Mouse (Mus musculus) megakaryocyte progenitor cell, adult 5-6 weeks (primary cell): ENCODE data around the gene Gm28230. TPM values are rescaled to one million over a fixed set of nuclear protein-coding genes. Genes with fewer than 3 reads are reported as not detected.

Experiments used
- ATAC-seq: replicated peaks from 2 replicates; pipeline ENCODE4 v1.8.0; 2016; ENCODE audit warnings: mild to moderate bottlenecking, moderate TSS enrichment, inconsistent platforms; ENCODE audit not compliant: poor library complexity
- total RNA-seq, 2 experiments: library from RNA; stranded (forward) in 1 of 2; stranded (reverse) in 1 of 2; fragments of 157-497, 149-512 nt in 1 of 2; fragments of 200-1000 nt in 1 of 2; gene quantifications; 2 replicates each; pipeline versions ENCODE4 v1.2.3 to v1.2.4; 2015 to 2017

Gene Gm28230
- total RNA-seq, 2 experiments from 2014 or later: not detected

DNA sequence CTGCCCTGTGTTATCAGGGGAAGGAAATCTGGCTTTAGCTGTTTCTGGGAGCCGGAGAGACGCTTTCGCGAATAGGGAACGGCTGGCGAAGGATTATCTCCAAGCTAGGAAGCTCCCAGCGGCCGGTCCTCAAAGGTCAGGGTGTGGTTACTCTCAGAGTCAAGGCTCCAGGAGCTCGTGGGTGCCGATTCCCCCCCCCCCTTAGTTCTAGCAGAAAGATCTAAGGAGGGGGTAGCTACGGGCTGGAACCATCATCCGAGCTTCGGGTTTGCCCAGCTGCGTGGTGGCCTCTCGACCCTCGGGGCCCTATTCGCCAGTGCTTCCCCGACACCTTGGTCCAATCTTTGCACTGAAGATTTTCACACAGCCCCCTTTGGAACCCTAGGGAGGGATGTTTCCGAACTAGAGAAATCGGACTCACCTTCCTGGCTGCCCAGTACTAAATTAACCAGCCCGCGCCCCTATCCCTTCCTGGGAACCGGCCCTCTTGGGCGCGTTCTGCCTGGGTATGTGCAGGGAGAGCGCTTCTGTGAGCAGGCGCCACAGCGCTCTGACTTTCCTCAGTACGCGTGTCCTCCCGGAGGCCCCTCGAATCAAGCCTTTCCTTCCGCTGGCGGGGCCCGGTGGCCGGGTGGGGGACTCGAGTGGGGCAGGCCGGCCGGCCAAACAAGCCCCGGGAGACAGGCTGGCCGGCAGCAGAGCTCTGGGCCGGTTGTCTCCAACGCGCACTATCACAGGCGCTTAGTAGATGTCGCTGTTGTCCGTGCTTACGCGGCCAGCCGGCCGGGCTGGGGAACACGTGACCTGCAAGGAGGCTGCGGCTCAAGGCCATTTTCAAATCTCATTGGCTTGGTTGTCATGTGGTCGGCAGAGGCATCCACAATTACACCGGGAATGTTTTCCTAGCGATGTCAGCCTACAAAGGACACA, 35.2 kb upstream of the Gm28230 start, which contains the start of gene Hoxd10:
Hoxd10 (plus strand) TSS at position 903 of the 930 bp plus-strand sequence.
- peak; percentile 23; the same call in 1 of the 2 replicates for ATAC-seq

DNA sequence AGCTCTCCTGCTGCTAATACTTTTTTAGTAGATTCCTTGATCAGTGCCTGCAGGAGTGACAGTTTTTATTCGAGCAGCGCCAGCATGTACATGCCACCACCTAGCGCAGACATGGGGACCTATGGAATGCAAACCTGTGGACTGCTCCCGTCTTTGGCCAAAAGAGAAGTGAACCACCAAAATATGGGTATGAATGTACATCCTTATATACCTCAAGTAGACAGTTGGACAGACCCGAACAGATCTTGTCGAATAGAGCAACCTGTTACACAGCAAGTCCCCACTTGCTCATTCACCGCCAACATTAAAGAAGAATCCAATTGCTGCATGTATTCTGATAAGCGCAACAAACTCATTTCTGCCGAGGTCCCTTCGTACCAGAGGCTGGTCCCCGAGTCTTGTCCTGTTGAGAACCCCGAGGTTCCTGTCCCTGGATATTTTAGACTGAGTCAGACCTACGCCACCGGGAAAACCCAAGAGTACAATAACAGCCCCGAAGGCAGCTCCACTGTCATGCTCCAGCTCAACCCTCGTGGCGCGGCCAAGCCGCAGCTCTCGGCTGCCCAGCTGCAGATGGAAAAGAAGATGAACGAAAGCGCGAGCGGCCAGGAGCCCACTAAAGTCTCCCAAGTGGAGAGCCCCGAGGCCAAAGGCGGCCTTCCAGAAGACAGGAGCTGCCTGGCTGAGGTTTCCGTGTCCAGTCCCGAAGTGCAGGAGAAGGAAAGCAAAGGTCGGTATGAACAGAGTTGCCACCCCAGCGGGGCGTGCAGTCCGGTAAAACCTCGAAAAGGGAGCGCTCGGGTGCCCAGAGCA, 34.3 kb upstream of the Gm28230 start:
- no peak for ATAC-seq

DNA sequence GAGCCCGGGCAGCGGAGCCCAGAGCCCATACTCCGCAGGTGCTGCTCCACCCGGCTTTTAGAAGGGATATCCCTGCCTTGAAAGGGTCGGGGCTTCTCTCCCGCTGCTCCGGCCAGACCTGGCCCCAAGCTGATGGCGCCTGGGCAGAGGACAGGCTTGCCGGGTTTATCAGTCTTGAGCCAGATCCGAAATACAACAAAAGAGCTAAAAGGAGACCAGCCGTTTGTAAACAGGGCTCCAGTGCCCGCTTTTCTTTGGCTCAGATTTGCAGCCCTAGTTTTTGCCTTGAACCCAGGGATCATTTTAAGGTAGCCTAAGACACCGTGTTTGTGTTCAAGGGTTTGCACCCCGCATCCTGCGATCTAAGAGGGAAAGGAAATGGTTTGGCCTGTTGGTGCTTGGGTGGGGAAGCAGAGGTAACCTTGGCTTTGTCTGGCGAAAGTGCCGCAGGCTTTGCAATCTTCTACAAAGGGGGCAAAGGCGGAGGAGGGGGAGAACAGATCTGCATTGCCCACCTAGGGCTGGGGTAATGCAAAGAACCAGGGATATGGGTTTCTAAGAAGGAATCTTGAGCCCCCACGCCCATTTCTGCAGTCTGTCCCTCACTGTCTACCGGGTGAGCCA, 33.6 kb upstream of the Gm28230 start:
- ATAC-seq: no peak

DNA sequence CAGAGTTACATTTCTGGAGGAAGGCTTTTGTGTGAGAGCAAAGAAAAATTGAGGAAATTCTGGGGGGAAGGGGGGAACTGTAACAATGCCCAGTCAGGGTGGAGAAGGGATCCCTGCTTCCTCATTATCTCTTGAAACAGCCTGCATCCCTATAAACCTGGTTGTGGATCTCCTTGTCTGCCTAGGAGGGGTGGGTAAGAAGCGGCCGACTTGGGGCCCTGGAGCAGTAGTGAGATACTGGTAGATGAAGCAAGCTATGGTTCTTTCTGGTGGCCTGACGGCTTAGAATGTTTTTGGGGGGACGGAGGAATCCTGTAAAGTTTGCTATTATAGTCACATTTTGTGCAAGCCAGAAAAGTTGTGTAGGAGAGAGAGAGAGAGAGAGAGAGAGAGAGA, 33.1 kb upstream of the Gm28230 start:
- no peak for ATAC-seq

DNA sequence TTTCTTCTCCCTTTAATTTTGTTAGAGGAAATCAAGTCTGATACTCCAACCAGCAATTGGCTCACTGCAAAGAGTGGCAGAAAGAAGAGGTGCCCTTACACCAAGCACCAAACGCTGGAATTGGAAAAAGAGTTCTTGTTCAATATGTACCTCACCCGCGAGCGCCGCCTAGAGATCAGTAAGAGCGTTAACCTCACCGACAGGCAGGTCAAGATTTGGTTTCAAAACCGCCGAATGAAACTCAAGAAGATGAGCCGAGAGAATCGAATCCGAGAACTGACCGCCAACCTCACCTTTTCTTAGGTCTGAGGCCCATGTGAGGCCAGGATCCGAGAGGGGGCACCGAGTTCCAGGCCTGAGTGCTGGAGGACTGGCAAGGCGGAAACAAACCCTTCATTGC, 32.5 kb upstream of the Gm28230 start:
- ATAC-seq: peak; percentile 48; the same call in 1 of the 2 replicates

DNA sequence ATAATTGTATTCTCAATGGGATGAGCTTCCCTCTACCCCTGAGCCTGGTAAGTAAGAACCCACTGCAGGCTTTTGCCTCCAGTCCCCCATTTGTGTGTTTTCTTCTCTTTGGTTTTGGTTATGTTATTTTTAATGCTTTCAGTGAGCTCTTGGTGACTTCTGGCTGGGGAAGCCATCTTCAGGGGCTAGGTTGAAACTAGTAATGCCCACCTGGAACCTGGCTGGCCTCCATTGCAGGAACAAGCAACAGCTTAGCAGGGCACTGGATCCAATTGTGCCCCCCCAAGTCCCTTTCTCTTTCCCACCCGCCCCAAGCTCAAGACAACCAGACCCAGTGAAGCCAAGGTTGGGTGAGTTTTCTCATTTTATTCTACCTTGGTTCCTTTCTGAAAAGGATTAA, 31.1 kb upstream of the Gm28230 start:
- ATAC-seq: no peak

DNA sequence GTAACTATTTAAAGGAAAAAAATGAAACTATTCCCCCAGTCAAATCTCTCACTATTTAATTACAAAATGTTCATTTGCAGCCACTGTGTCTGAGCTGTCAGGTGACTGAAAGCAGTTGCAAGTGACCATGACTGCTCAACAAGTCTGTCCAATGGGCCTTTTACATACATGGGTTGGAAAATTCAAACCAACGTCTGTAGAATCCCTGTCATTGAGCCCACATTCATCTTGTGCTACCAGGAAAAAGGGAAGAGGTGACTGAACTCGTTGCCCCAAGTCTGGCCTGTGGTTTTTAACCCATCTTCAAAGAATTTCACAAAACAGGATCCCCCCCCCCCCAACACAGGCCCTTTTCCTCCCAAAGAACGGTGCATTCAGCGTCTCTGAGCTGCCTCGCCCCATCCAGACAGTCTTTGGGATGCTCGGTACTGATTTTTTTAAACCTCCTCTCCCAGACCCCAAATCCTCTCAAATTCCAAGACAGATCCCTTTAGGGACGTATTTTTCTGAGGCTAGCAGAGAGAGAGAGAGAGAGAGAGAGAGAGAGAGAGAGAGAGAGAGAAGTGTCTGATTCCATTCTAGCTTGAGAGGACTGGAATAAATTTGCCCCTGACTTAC, 30.6 kb upstream of the Gm28230 start:
- ATAC-seq: no peak

DNA sequence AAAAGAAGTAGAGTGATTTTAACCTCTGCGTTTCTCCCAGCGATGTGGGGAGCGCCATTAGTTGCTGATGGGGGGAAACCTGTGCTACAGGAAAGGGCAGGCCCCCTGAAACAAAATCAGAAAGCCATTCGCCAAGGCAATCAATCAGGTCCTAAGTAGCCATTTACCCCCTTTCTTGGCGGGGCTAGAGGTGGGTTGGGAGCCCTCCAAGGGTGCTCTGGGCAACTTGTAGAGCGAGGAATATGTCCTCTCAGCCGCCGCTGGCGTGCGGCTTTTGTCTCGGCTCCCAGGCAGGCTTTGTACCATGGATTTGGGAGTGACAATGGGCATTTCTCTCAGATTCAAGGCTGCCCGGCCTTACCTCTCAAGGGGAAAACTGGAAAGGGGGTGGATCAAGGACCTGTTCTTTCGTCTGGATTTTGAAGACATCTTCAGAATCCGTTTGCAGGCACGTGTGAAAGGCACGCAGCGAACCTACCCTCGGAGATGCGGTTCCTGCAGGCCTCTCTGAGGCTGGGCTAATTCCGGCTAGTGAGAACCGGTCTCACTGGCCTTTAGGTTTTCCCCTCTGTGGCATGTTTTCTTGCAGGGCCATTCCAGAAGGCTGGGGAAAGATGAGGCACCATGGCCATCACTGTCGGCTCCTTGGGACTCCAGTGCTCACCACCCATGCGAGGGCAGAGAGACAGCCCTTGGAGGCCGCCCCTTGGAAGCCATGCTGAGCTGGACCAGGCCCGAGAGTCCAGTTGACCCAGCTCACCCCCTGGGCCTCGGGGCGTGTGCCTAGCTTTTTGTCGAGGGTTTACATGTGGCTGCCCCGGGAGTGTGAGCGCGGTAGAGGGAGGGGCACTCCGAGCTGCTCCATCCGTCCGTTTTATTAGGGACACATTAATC, 29.8 kb upstream of the Gm28230 start:
- ATAC-seq: no peak

DNA sequence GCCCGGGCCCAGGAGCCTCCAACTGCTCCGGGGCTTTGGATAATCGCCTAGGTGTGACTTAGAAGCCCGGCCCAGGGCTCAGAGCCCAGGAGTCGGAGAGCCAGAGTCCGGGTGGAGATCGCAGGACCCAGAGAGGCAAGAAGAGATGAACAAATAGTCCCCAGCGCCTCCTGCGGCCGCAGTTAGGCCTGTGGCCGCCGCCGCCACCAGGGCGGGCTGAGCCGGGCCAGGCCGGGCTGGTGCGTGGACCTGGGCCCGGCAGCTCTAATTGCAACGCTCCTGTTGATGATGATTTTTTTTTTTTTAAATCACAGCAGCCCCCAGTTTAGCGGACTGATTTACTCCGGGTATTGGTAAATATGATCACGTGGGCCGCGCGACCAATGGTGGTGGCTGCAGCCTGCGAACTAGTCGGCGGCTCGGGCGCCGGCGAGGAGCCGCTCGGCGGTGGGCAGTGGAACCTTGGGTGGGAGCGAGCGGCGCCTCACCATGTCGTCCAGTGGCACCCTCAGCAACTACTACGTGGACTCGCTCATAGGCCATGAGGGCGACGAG, 28.9 kb upstream of the Gm28230 start, which contains the start of gene Hoxd9:
Hoxd9 (plus strand) TSS at position 161 of the 555 bp plus-strand sequence.
- ATAC-seq: no peak; the same call in 1 of the 2 replicates

DNA sequence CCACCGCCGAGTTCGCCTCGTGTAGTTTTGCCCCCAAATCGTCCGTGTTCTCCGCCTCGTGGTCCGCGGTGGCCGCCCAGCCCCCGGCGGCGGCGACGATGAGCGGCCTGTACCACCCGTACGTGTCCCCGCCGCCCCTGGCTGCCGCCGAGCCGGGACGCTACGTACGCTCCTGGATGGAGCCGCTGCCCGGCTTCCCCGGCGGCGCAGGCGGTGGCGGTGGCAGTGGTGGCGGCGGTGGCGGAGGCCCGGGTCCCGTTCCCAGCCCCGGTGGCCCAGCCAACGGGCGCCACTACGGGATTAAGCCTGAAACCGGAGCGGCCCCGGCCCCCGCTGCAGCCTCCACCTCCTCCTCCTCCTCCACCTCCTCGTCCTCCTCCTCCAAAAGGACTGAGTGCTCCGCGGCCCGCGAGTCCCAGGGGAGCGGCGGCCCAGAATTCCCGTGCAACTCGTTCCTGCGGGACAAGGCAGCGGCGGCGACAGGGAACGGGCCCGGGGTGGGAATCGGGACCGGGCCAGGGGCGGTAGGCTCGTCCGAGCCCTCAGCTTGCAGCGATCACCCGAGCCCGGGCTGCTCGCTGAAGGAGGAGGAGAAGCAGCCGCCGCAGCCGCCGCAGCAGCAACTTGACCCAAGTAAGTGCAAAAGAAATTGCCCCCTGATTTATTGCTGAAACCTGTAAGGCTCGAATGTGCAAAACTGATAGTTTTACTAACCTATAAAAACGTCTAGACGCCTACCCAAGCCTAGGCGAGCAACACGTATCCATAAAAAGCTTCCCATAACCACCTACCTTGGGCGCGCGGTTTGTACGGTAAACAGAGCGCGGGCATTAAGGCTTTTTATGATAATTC, 28.1 kb upstream of the Gm28230 start:
- no peak for ATAC-seq

DNA sequence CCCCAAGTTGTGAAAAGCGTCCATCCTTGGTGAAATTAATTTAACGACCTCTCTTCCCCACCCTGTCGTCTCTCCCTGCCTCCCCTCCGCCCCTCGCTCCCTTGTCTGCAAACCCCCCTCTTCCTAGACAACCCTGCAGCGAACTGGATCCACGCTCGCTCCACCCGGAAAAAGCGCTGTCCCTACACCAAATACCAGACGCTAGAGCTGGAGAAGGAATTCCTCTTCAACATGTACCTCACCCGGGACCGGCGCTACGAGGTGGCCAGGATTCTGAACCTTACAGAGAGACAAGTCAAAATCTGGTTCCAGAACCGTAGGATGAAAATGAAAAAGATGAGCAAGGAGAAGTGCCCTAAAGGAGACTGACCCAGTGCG, 27.5 kb upstream of the Gm28230 start:
- ATAC-seq: no peak

DNA sequence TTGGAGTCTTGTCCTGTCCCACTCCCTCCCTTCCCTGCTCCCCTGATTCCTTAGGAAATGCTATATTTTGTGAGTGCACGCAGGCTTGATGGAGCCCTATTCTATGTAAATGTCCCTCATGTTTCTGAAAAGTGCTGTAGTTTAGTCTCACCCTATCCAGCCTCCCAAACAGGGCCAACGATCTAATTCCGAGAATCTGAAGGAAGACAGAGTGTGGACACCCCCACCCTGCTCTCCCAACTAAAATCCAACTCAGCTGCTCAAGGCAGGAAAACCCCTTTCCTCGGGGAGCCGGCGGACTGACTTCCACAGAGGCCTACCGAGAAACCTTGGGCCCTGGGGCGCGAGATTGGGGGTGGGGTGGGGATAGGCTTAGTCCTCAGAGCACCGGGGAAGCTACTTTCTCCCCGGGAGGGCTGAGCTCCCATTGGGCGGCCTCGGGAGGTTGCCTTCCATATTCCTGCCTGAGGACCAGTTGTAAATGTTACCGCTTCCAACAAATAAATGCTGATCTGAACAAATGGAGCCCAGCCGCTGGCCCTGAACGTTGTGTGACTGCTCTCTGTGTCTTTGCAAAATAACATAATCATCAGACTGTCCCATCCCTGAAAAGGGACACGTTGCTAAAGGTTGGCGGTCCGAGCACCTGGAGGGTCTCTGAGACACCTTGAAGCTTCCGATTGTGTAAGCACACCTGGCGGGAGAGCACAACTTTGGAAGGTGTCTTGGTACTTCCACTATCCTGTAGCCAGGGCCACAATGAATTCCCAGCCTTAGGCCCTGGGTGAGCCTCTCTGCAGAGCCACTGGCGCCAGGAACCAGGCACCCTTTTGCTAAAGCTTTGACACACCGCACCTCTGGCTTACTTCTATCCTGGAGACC, 26.6 kb upstream of the Gm28230 start:
- no peak for ATAC-seq

DNA sequence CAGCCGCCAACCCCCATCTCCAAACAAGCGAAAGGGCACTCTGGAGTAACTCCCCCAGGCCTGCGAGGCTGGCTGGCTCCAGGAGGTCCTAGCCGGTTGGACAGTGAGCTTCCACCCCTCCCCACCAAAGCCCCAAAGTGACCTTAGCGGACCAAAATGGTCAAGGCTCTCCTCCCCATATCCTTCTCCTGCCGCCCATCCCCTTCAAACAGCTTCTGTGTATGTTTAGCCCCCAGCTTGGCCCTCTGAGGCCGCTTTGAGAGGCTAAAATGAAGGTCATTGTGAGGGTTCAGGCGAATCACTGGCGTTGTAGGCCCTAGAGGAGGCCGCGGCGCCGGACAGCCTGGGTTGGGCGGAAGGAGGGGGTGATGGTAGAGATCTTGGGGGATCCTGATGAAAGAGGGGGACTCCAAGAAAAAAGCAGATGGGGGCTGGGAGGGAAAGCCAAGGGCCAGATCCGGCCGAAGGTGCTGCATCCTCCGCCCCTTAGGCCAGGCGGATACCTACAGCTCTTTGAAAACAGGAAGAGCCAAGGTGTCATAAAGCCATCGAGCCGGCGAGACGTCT, 25.9 kb upstream of the Gm28230 start:
- no peak for ATAC-seq

DNA sequence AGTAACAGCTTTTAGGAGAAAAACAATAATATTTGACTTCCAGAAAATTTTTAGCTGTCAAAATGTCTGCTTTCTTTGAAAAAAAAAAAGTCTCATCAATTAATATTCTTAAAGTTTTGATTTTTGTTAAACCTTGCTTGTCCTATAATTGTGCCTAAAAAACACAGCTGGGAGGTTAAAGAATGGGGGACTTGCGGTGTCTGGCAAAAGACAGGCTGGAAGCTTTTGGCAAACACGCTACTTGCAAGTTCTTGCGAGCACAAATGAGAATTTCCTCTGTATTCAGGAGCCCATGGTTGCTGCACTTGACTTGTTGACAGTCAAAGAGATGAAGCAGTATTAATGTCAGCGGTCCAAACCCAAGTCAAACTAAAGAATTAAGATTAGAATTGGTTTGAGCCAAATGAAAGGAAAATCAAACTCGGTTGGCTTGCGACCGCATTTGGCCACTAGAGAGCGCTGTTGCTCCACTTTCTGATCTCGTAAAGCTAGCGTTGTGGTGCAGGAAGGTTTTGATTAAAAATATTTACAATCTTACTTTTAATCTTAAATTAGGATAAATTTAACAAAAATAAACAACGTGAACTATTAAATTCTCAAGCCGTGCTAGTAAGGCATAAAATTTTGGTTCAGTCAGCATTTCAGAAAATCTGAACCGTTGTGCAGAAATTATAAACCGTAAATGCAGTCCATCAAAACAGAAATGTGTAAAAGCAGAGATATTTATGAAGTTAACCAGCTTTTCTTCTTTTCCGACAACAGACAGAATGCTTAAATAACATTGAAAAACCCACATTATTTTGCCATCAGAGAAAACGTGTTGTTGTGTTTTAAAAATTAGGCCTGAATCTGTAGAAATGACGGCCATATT, 24.3 kb upstream of the Gm28230 start:
- peak; percentile 54; the same call in 1 of the 2 replicates for ATAC-seq

DNA sequence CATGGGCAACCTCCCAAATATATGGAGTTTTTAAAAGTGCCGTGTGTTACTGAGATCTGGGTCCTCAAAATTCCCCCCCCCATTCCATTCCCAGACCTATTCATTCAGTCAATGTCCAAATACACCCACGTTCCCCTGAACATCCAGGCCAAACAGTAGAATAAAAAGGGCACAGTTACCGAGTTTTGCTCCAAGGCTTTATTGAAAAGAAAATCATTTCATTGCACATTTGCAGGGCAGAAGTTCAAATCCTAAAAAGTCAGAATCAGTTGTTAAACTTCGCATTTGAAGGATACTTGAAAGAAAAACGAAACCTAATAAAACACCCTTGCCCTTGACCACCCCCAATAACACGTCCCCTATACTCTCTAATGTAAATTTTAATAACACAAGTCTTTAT, 23.7 kb upstream of the Gm28230 start:
- no peak for ATAC-seq

DNA sequence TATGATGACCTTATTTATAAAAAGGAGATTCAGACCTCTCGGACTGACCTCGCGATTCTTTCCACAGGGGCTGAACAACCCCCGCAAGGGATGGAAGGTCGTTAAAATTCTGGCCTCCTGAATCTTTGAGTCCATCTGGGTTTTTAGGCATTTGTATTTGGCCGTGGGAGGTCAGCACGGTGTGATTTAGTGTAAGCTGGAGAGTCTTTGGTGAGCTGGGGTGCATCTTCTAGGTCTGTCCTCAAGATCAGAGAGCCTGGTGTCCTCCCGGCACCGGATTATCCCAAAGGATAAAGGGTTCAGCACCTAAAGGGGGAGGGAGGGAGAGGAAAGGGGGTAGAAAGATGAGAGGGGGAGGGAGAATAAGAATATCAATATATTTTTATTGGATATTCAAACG, 23.2 kb upstream of the Gm28230 start:
- ATAC-seq: no peak
